Mouse (Mus musculus) limb, embryonic 14.5 days (tissue): ENCODE data around the gene Olfr683. TPM values are rescaled to one million over a fixed set of nuclear protein-coding genes. Genes with fewer than 3 reads are reported as not detected.

Experiments
- polyA plus RNA-seq, 2 experiments: library from polyadenylated mRNA; depleted of rRNA in 1 of 2; stranded (reverse) in 1 of 2; unstranded in 1 of 2; fragments of >200 nt; fragmentation: Nextera tagmentation in 1 of 2; extraction: Ambion mirVana in 1 of 2; gene quantifications; 2 replicates each; pipeline versions ENCODE4 v1.2.1 to v1.2.3; 2012 to 2014

Olfr683 gene
- polyA plus RNA-seq, 2 experiments: not detected

Other genes starting within 250 kb of the Olfr683 start
- gene Olfr667, start 225.5 kb downstream of the Olfr683 start, polyA plus RNA-seq (2012; rRNA removed): not detected in 2 replicates
- gene Olfr667, start 225.5 kb downstream of the Olfr683 start, polyA plus RNA-seq (2014; fragmentation: Nextera tagmentation; extraction: Ambion mirVana): not detected in 2 replicates
- not detected in 2 replicates for gene Olfr668, start 219.0 kb downstream of the Olfr683 start, polyA plus RNA-seq (2012; rRNA removed)
- not detected in 2 replicates for gene Olfr668, start 219.0 kb downstream of the Olfr683 start, polyA plus RNA-seq (2014; fragmentation: Nextera tagmentation; extraction: Ambion mirVana)
- 0.10 TPM in 1 of 2 replicates, not detected in the other for gene Olfr669, start 212.8 kb downstream of the Olfr683 start, polyA plus RNA-seq (2012; rRNA removed)
- gene Olfr669, start 212.8 kb downstream of the Olfr683 start, polyA plus RNA-seq (2014; fragmentation: Nextera tagmentation; extraction: Ambion mirVana): not detected in 2 replicates
- not detected in 2 replicates for gene Olfr670, start 184.4 kb downstream of the Olfr683 start, polyA plus RNA-seq (2012; rRNA removed)
- gene Olfr670, start 184.4 kb downstream of the Olfr683 start, polyA plus RNA-seq (2014; fragmentation: Nextera tagmentation; extraction: Ambion mirVana): 0.07 and 0.14 TPM in 2 replicates
- not detected in 2 replicates for gene Olfr671, start 167.9 kb downstream of the Olfr683 start, polyA plus RNA-seq (2012; rRNA removed)
- gene Olfr671, start 167.9 kb downstream of the Olfr683 start, polyA plus RNA-seq (2014; fragmentation: Nextera tagmentation; extraction: Ambion mirVana): not detected in 2 replicates
- gene Olfr672, start 145.0 kb downstream of the Olfr683 start, polyA plus RNA-seq (2012; rRNA removed): not detected in 2 replicates
- gene Olfr672, start 145.0 kb downstream of the Olfr683 start, polyA plus RNA-seq (2014; fragmentation: Nextera tagmentation; extraction: Ambion mirVana): not detected in 2 replicates
- not detected in 2 replicates for gene Olfr675, start 118.6 kb downstream of the Olfr683 start, polyA plus RNA-seq (2012; rRNA removed)
- gene Olfr675, start 118.6 kb downstream of the Olfr683 start, polyA plus RNA-seq (2014; fragmentation: Nextera tagmentation; extraction: Ambion mirVana): not detected in 2 replicates
- gene Olfr676, start 114.3 kb downstream of the Olfr683 start, polyA plus RNA-seq (2012; rRNA removed): not detected in 2 replicates
- gene Olfr676, start 114.3 kb downstream of the Olfr683 start, polyA plus RNA-seq (2014; fragmentation: Nextera tagmentation; extraction: Ambion mirVana): not detected in 2 replicates
- gene Olfr677, start 95.6 kb downstream of the Olfr683 start, polyA plus RNA-seq (2012; rRNA removed): not detected in 2 replicates
- not detected in 2 replicates for gene Olfr677, start 95.6 kb downstream of the Olfr683 start, polyA plus RNA-seq (2014; fragmentation: Nextera tagmentation; extraction: Ambion mirVana)
- not detected in 2 replicates for gene Olfr678, start 82.5 kb downstream of the Olfr683 start, polyA plus RNA-seq (2012; rRNA removed)
- not detected in 2 replicates for gene Olfr678, start 82.5 kb downstream of the Olfr683 start, polyA plus RNA-seq (2014; fragmentation: Nextera tagmentation; extraction: Ambion mirVana)
- not detected in 2 replicates for gene Olfr679, start 65.8 kb downstream of the Olfr683 start, polyA plus RNA-seq (2012; rRNA removed)
- not detected in 2 replicates for gene Olfr679, start 65.8 kb downstream of the Olfr683 start, polyA plus RNA-seq (2014; fragmentation: Nextera tagmentation; extraction: Ambion mirVana)
- gene Olfr680-ps1, start 54.2 kb downstream of the Olfr683 start, polyA plus RNA-seq (2012; rRNA removed): not detected in 2 replicates
- gene Olfr680-ps1, start 54.2 kb downstream of the Olfr683 start, polyA plus RNA-seq (2014; fragmentation: Nextera tagmentation; extraction: Ambion mirVana): not detected in 2 replicates
- not detected in 2 replicates for gene Olfr681, start 30.2 kb downstream of the Olfr683 start, polyA plus RNA-seq (2012; rRNA removed)
- gene Olfr681, start 30.2 kb downstream of the Olfr683 start, polyA plus RNA-seq (2014; fragmentation: Nextera tagmentation; extraction: Ambion mirVana): not detected in 2 replicates
- not detected in 2 replicates for gene Olfr684, start 16.6 kb upstream of the Olfr683 start, polyA plus RNA-seq (2012; rRNA removed)
- gene Olfr684, start 16.6 kb upstream of the Olfr683 start, polyA plus RNA-seq (2014; fragmentation: Nextera tagmentation; extraction: Ambion mirVana): not detected in 2 replicates
- gene Olfr685, start 39.0 kb upstream of the Olfr683 start, polyA plus RNA-seq (2012; rRNA removed): not detected in 2 replicates
- not detected in 2 replicates for gene Olfr685, start 39.0 kb upstream of the Olfr683 start, polyA plus RNA-seq (2014; fragmentation: Nextera tagmentation; extraction: Ambion mirVana)
- not detected in 2 replicates for gene Olfr686, start 60.5 kb upstream of the Olfr683 start, polyA plus RNA-seq (2012; rRNA removed)
- not detected in 2 replicates for gene Olfr686, start 60.5 kb upstream of the Olfr683 start, polyA plus RNA-seq (2014; fragmentation: Nextera tagmentation; extraction: Ambion mirVana)
- gene Olfr688, start 141.1 kb upstream of the Olfr683 start, polyA plus RNA-seq (2012; rRNA removed): not detected in 2 replicates
- gene Olfr688, start 141.1 kb upstream of the Olfr683 start, polyA plus RNA-seq (2014; fragmentation: Nextera tagmentation; extraction: Ambion mirVana): not detected in 2 replicates
- gene Olfr689, start 164.2 kb upstream of the Olfr683 start, polyA plus RNA-seq (2012; rRNA removed): not detected in 2 replicates
- not detected in 2 replicates for gene Olfr689, start 164.2 kb upstream of the Olfr683 start, polyA plus RNA-seq (2014; fragmentation: Nextera tagmentation; extraction: Ambion mirVana)
- not detected in 2 replicates for gene Olfr690, start 187.1 kb upstream of the Olfr683 start, polyA plus RNA-seq (2012; rRNA removed)
- not detected in 2 replicates for gene Olfr690, start 187.1 kb upstream of the Olfr683 start, polyA plus RNA-seq (2014; fragmentation: Nextera tagmentation; extraction: Ambion mirVana)
- 0.04 TPM in 1 of 2 replicates, not detected in the other for gene Olfr691, start 195.3 kb upstream of the Olfr683 start, polyA plus RNA-seq (2012; rRNA removed)
- not detected in 2 replicates for gene Olfr691, start 195.3 kb upstream of the Olfr683 start, polyA plus RNA-seq (2014; fragmentation: Nextera tagmentation; extraction: Ambion mirVana)
- not detected in 2 replicates for gene Olfr692, start 221.2 kb upstream of the Olfr683 start, polyA plus RNA-seq (2012; rRNA removed)
- not detected in 2 replicates for gene Olfr692, start 221.2 kb upstream of the Olfr683 start, polyA plus RNA-seq (2014; fragmentation: Nextera tagmentation; extraction: Ambion mirVana)
- gene Gm5901, start 228.0 kb upstream of the Olfr683 start, polyA plus RNA-seq (2012; rRNA removed): not detected in 2 replicates
- not detected in 2 replicates for gene Gm5901, start 228.0 kb upstream of the Olfr683 start, polyA plus RNA-seq (2014; fragmentation: Nextera tagmentation; extraction: Ambion mirVana)